Mouse (Mus musculus): ENCODE measurements around the gene Limd1. TPM values are rescaled to one million over a fixed set of nuclear protein-coding genes. Genes with fewer than 3 reads are reported as not detected.

Gene Limd1
- polyA plus RNA-seq, 1 experiment from 2014 or later: 56.3 TPM

- 59% methylated on average over 4 of the region's 4 CpGs for WGBS
- no peak overlapping the region for H3K27ac ChIP-seq (ENCODE audit: low read length)
Observed at GRCm38 (mm10) chr9:123538189-123538588, 59.7 kb downstream of the Limd1 start.

GRCm38 (mm10) chr9:123539093-123539492 is 60.6 kb downstream of the Limd1 start:
- H3K27ac ChIP-seq (ENCODE audit: low read length): no peak overlapping the region
- H3K9ac ChIP-seq (replicated peaks; ENCODE audit: low read depth, low read length): no peak overlapping the region
- H3K4me2 ChIP-seq (replicated peaks; ENCODE audit: low read depth, low read length): no peak overlapping the region
- no peaks in the 10 kb centered on the region for H3K27me3 ChIP-seq (ENCODE audit: control insufficient read depth, insufficient read depth, low read length)
- no peaks in the 10 kb centered on the region for H3K9me3 ChIP-seq (ENCODE audit: control insufficient read depth, low read depth, low read length)
- no peaks in the 10 kb centered on the region for H3K4me1 ChIP-seq (ENCODE audit: control insufficient read depth, insufficient read depth, low read length)
- ATAC-seq (ENCODE audit: insufficient number of reproducible peaks, insufficient read depth, low FRiP score, low read depth): no peak
- no peak overlapping the region for H3K4me3 ChIP-seq (ENCODE audit: low read depth, low read length)
- WGBS: 42% methylated on average over 1 of the region's 1 CpGs
- peaks cover 6% of the 10 kb centered on the region; the same call in 1 of the 2 replicates for H3K36me3 ChIP-seq (ENCODE audit: control insufficient read depth, insufficient read depth, low read length)

More at GRCm38 (mm10) chr9:123538189-123538588, 59.7 kb downstream of the Limd1 start:
- H3K4me3 ChIP-seq (ENCODE audit: low read depth, low read length): no peak overlapping the region
- ATAC-seq (ENCODE audit: insufficient number of reproducible peaks, insufficient read depth, low FRiP score, low read depth): no peak
- H3K36me3 ChIP-seq (ENCODE audit: control insufficient read depth, insufficient read depth, low read length): peaks cover 4% of the 10 kb centered on the region; the same call in 1 of the 2 replicates
- H3K27me3 ChIP-seq (ENCODE audit: control insufficient read depth, insufficient read depth, low read length): no peaks in the 10 kb centered on the region
- H3K9ac ChIP-seq (replicated peaks; ENCODE audit: low read depth, low read length): no peak overlapping the region
- H3K4me1 ChIP-seq (ENCODE audit: control insufficient read depth, insufficient read depth, low read length): no peaks in the 10 kb centered on the region
- no peak overlapping the region for H3K4me2 ChIP-seq (replicated peaks; ENCODE audit: low read depth, low read length)
- no peaks in the 10 kb centered on the region for H3K9me3 ChIP-seq (ENCODE audit: control insufficient read depth, low read depth, low read length)

- no peak overlapping the region for H3K4me2 ChIP-seq (replicated peaks; ENCODE audit: low read depth, low read length)
- H3K27ac ChIP-seq (ENCODE audit: low read length): no peak overlapping the region
- H3K27me3 ChIP-seq (ENCODE audit: control insufficient read depth, insufficient read depth, low read length): no peaks in the 10 kb centered on the region
- H3K9ac ChIP-seq (replicated peaks; ENCODE audit: low read depth, low read length): no peak overlapping the region
- no peak for ATAC-seq (ENCODE audit: insufficient number of reproducible peaks, insufficient read depth, low FRiP score, low read depth)
- H3K36me3 ChIP-seq (ENCODE audit: control insufficient read depth, insufficient read depth, low read length): peaks cover 6% of the 10 kb centered on the region; the same call in 1 of the 2 replicates
- H3K9me3 ChIP-seq (ENCODE audit: control insufficient read depth, low read depth, low read length): no peaks in the 10 kb centered on the region
- 55% methylated on average over 2 of the region's 2 CpGs for whole genome bisulfite sequencing
- H3K4me3 ChIP-seq (ENCODE audit: low read depth, low read length): no peak overlapping the region
- no peaks in the 10 kb centered on the region for H3K4me1 ChIP-seq (ENCODE audit: control insufficient read depth, insufficient read depth, low read length)
Observed at GRCm38 (mm10) chr9:123539823-123540222, 61.3 kb downstream of the Limd1 start.

GRCm38 (mm10) chr9:123554599-123554998 is 76.1 kb downstream of the Limd1 start:
- Histone ChIP-seq H3K9me3 (ENCODE audit: control insufficient read depth, low read depth, low read length) (no peaks in the 10 kb centered on the region), H3K4me1 (ENCODE audit: control insufficient read depth, insufficient read depth, low read length) (no peaks in the 10 kb centered on the region), H3K4me2 (replicated peaks; ENCODE audit: low read depth, low read length) (no peak overlapping the region), H3K9ac (replicated peaks; ENCODE audit: low read depth, low read length) (no peak overlapping the region), H3K27me3 (ENCODE audit: control insufficient read depth, insufficient read depth, low read length) (no peaks in the 10 kb centered on the region), H3K4me3 (ENCODE audit: low read depth, low read length) (no peak overlapping the region), H3K36me3 (ENCODE audit: control insufficient read depth, insufficient read depth, low read length) (peaks cover 37% of the 10 kb centered on the region), H3K27ac (ENCODE audit: low read length) (no peak overlapping the region)
- ATAC-seq (ENCODE audit: insufficient number of reproducible peaks, insufficient read depth, low FRiP score, low read depth): no peak
- 39% methylated on average over 3 of the region's 3 CpGs for whole genome bisulfite sequencing

Other genes starting within 250 kb of the Limd1 start
- gene Tmem158, start 217.9 kb upstream of the Limd1 start, polyA plus RNA-seq (2014; fragmentation: Nextera tagmentation; extraction: Ambion mirVana): 9.7 and 10.6 TPM in 2 replicates
- 1,824 and 1,882 TPM in 2 replicates for gene Lars2, start 111.8 kb upstream of the Limd1 start, polyA plus RNA-seq (2014; fragmentation: Nextera tagmentation; extraction: Ambion mirVana)
- 51.7 and 53.8 TPM in 2 replicates for gene Sacm1l, start 51.1 kb downstream of the Limd1 start, polyA plus RNA-seq (2014; fragmentation: Nextera tagmentation; extraction: Ambion mirVana)
- gene Slc6a20b, start 153.9 kb downstream of the Limd1 start, polyA plus RNA-seq (2014; fragmentation: Nextera tagmentation; extraction: Ambion mirVana): 0.31 and 0.69 TPM in 2 replicates
- gene Ccr9, start 199.7 kb downstream of the Limd1 start, polyA plus RNA-seq (2014; fragmentation: Nextera tagmentation; extraction: Ambion mirVana): 0.26 and 0.32 TPM in 2 replicates
- 0.27 and 0.76 TPM in 2 replicates for gene Slc6a20a, start 200.2 kb downstream of the Limd1 start, polyA plus RNA-seq (2014; fragmentation: Nextera tagmentation; extraction: Ambion mirVana)
- gene Lztfl1, start 239.0 kb downstream of the Limd1 start, polyA plus RNA-seq (2014; fragmentation: Nextera tagmentation; extraction: Ambion mirVana): 66.4 and 68.2 TPM in 2 replicates

All from stomach, embryonic 14.5 days (tissue).